11 mouse cellular contexts compared by ENCODE assay signal in the genomic region with DNA sequence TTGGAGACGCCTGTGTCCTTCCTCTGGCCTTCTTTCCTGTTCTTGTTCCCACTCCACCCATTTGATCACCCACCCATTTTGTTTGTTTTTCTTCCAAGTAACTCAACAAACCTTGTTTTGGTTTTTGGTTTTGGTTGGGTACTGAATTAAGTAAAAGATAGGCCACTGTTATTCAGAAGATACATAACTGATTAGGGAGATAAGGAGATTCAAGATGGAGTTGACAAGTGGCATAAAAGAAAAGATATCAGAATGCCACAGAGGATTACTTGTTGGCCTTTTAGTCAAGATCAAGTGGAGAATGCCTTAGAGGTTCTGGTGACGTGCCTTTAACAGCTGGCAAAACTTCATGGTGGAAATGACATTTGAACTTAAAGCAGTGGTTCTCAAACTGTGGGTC. TPM values are rescaled to one million over a fixed set of nuclear protein-coding genes. Genes with fewer than 3 reads are reported as not detected.
DNase-seq lines count a peak whose midpoint lies in the region; ATAC-seq and TF ChIP-seq lines count a peak whose summit lies in the region.
"Had no signal": no experiment of that assay in that cellular context is flagged by ENCODE, and none has a peak within 500 bp of the region (broad histone marks: within the 10 kb centered on the region; RNA-seq: fewer than 3 reads in every experiment).

No protein-coding gene starts in this region.

- H3K9me3 ChIP-seq in stomach, embryonic 15.5 days, result no peaks in the 10 kb centered on the region
- no peaks in the 10 kb centered on the region for H3K9me3 ChIP-seq in stomach, postnatal 0 days (ENCODE audit: control insufficient read depth, low read length)
- no peaks in the 10 kb centered on the region for H3K9me3 ChIP-seq in limb, embryonic 14.5 days (ENCODE audit: control insufficient read depth, low read length)

- peaks cover 5% of the 10 kb centered on the region; the same call in 1 of the 2 replicates for H3K4me1 ChIP-seq in stomach, embryonic 15.5 days
- peaks cover 4% of the 10 kb centered on the region; the same call in 1 of the 2 replicates for H3K4me1 ChIP-seq in stomach, postnatal 0 days (replicated peaks; ENCODE audit: control insufficient read depth, insufficient read depth)
- peaks cover 10% of the 10 kb centered on the region; the same call in 1 of the 2 replicates for H3K4me1 ChIP-seq in limb, embryonic 14.5 days (ENCODE audit: control insufficient read depth, insufficient read depth, low read length)

- peak; percentile 10 for DNase-seq in kidney, adult 9 months
- no peak for DNase-seq in kidney, adult 11 months
- no peak for DNase-seq in stomach, postnatal 0 days (ENCODE audit: low spot score)
- no peak for DNase-seq in limb, embryonic 14.5 days (ENCODE audit: low spot score)
- no peak for DNase-seq in embryo, embryonic 10.5 days (ENCODE audit: low spot score)
- DNase-seq in ovary, postnatal 36 days (ENCODE audit: low spot score), result no peak
- DNase-seq: adrenal gland, postnatal 14 days; cerebellum, postnatal 36 days; heart, adult 11 months had no signal

- no peak overlapping the region; the same call in 1 of the 2 replicates for H3K4me3 ChIP-seq in stomach, embryonic 15.5 days (replicated peaks)
- no peak overlapping the region for H3K4me3 ChIP-seq in stomach, postnatal 0 days (ENCODE audit: low read depth, low read length)
- no peak overlapping the region for H3K4me3 ChIP-seq in limb, embryonic 14.5 days (replicated peaks; ENCODE audit: low read length)

- 52% methylated on average over 2 of the region's 2 CpGs for WGBS in stomach, embryonic 15.5 days
- 51% methylated on average over 2 of the region's 2 CpGs for WGBS in stomach, postnatal 0 days
- WGBS in limb, embryonic 14.5 days, result 82% methylated on average over 2 of the region's 2 CpGs

- TF ChIP-seq EP300 in stomach, postnatal 0 days (optimal IDR thresholded peaks at IDR 0.05), result no peak

- H3K36me3 ChIP-seq in stomach, embryonic 15.5 days, result no peaks in the 10 kb centered on the region
- H3K36me3 ChIP-seq in stomach, postnatal 0 days (ENCODE audit: control insufficient read depth, insufficient read depth, low read length), result no peaks in the 10 kb centered on the region
- 0 out of 2 replicates have a peak, but pooled peaks cover 3% of the 10 kb centered on the region for H3K36me3 ChIP-seq in limb, embryonic 14.5 days (ENCODE audit: control insufficient read depth, insufficient read depth, low read length)

- H3K9ac ChIP-seq in stomach, embryonic 15.5 days, result no peak overlapping the region
- H3K9ac ChIP-seq in stomach, postnatal 0 days (ENCODE audit: low read length), result no peak overlapping the region
- no peak overlapping the region for H3K9ac ChIP-seq in limb, embryonic 14.5 days (ENCODE audit: low read depth, low read length, severe bottlenecking)

- no peak for TF ChIP-seq CTCF in stomach, postnatal 0 days (IDR thresholded peaks at IDR 0.05; ENCODE audit: low read depth)

- H3K27me3 ChIP-seq in stomach, embryonic 15.5 days (replicated peaks), result no peaks in the 10 kb centered on the region
- no peaks in the 10 kb centered on the region for H3K27me3 ChIP-seq in stomach, postnatal 0 days (ENCODE audit: control insufficient read depth, insufficient read depth, low read length)
- no peaks in the 10 kb centered on the region for H3K27me3 ChIP-seq in limb, embryonic 14.5 days (ENCODE audit: control insufficient read depth, insufficient read depth, low read length)

- H3K27ac ChIP-seq in stomach, embryonic 15.5 days, result no peak overlapping the region
- H3K27ac ChIP-seq in stomach, postnatal 0 days (replicated peaks), result no peak overlapping the region
- no peak overlapping the region for H3K27ac ChIP-seq in limb, embryonic 14.5 days (replicated peaks; ENCODE audit: low read depth, low read length)
- H3K27ac ChIP-seq: kidney, postnatal 0 days had no signal

- no peak for TF ChIP-seq POLR2A in limb, embryonic 14.5 days (IDR thresholded peaks at IDR 0.05; ENCODE audit: borderline replicate concordance, extremely low read depth, insufficient read depth, insufficient read length)

- ATAC-seq in stomach, embryonic 15.5 days (ENCODE audit: insufficient read depth, low FRiP score, low read depth), result no peak
- no peak for ATAC-seq in stomach, postnatal 0 days (ENCODE audit: low FRiP score, low TSS enrichment)
- ATAC-seq in limb, embryonic 14.5 days (ENCODE audit: low FRiP score, low read depth), result no peak

- H3K4me2 ChIP-seq in stomach, embryonic 15.5 days, result peak overlapping the region; percentile 80; the same call in 1 of the 2 replicates
- no peak overlapping the region for H3K4me2 ChIP-seq in stomach, postnatal 0 days (replicated peaks; ENCODE audit: low read depth)
- peak overlapping the region; percentile 63; the same call in 1 of the 2 replicates for H3K4me2 ChIP-seq in limb, embryonic 14.5 days (replicated peaks; ENCODE audit: low read depth, low read length, severe bottlenecking)

RNA-seq across cellular contexts. Expression of a gene that starts 1.0 kb away (rescaled TPM):
- 31.7 and 33.8 TPM in 2 replicates for polyA plus RNA-seq in stomach, embryonic 15.5 days (2015; fragmentation: Nextera tagmentation; extraction: Ambion mirVana)
- polyA plus RNA-seq in stomach, postnatal 0 days (2015; fragmentation: Nextera tagmentation; extraction: Ambion mirVana), result 14.9 and 16.2 TPM in 2 replicates
- polyA plus RNA-seq in limb, embryonic 14.5 days (2012; rRNA removed), result 62.1 and 68.9 TPM in 2 replicates
- polyA plus RNA-seq in limb, embryonic 14.5 days (2014; fragmentation: Nextera tagmentation; extraction: Ambion mirVana), result 35.6 and 42.6 TPM in 2 replicates

RNA-seq across cellular contexts. Expression of a gene that starts 1.3 kb away (rescaled TPM):
- polyA plus RNA-seq in stomach, embryonic 15.5 days (2015; fragmentation: Nextera tagmentation; extraction: Ambion mirVana), result 53.7 and 59.4 TPM in 2 replicates
- 33.6 and 38.2 TPM in 2 replicates for polyA plus RNA-seq in stomach, postnatal 0 days (2015; fragmentation: Nextera tagmentation; extraction: Ambion mirVana)
- 61.1 and 63.2 TPM in 2 replicates for polyA plus RNA-seq in limb, embryonic 14.5 days (2012; rRNA removed)
- 63.0 and 69.7 TPM in 2 replicates for polyA plus RNA-seq in limb, embryonic 14.5 days (2014; fragmentation: Nextera tagmentation; extraction: Ambion mirVana)

RNA-seq across cellular contexts. Expression of a gene that starts 57.2 kb away (rescaled TPM):
- polyA plus RNA-seq in stomach, embryonic 15.5 days (2015; fragmentation: Nextera tagmentation; extraction: Ambion mirVana), result 2,449 and 2,521 TPM in 2 replicates
- 1,436 and 1,585 TPM in 2 replicates for polyA plus RNA-seq in stomach, postnatal 0 days (2015; fragmentation: Nextera tagmentation; extraction: Ambion mirVana)
- 1,648 and 3,055 TPM in 2 replicates for polyA plus RNA-seq in limb, embryonic 14.5 days (2012; rRNA removed)
- 2,429 and 2,674 TPM in 2 replicates for polyA plus RNA-seq in limb, embryonic 14.5 days (2014; fragmentation: Nextera tagmentation; extraction: Ambion mirVana)
